Mouse (Mus musculus) CH12.LX (cell line): Measurements from ENCODE around the gene Mtx1. TPM values are rescaled to one million over a fixed set of nuclear protein-coding genes. Genes with fewer than 3 reads are reported as not detected.

ENCODE experiments used
- DNase-seq: peaks from one replicate; pipeline ENCODE4 v3.0.0-alpha.2; 2013; ENCODE audit errors: extremely low read depth
- H3K27ac ChIP-seq: 2 replicates; pipeline ENCODE4 v1.5.1; 2012; ENCODE audit warnings: low read depth, mild to moderate bottlenecking, control low read depth, moderate library complexity; ENCODE audit not compliant: insufficient read depth
- H3K27me3 ChIP-seq: replicated peaks from 2 replicates; pipeline ENCODE3; 2012; ENCODE audit warnings: inconsistent platforms
- H3K36me3 ChIP-seq, 2 experiments: replicated peaks in 1 of 2; 2 replicates each; pipeline versions ENCODE3 to v1.6.1; 2012; ENCODE audit warnings: inconsistent platforms in 1 of 2, low read length in 1 of 2, mild to moderate bottlenecking in 1 of 2, mixed read lengths in 1 of 2, moderate library complexity in 1 of 2; ENCODE audit not compliant: control insufficient read depth in 1 of 2, insufficient read depth in 1 of 2
- H3K4me1 ChIP-seq, 2 experiments: 2 replicates each; pipeline ENCODE4 v1.6.1; 2012; ENCODE audit warnings: inconsistent platforms in 1 of 2, moderate library complexity in 1 of 2; ENCODE audit not compliant: insufficient read depth in 2 of 2, control insufficient read depth in 1 of 2
- H3K4me2 ChIP-seq: 2 replicates; pipeline ENCODE4 v1.6.1; 2012; ENCODE audit warnings: low read depth, mild to moderate bottlenecking, control low read depth; ENCODE audit not compliant: poor library complexity, insufficient read depth, severe bottlenecking
- H3K4me3 ChIP-seq, 3 experiments: fragments of 150-350 bp in 1 of 3; sonication (generic) in 1 of 3; replicated peaks in 1 of 3; 2 replicates each; pipeline versions ENCODE3 to v1.5.1; 2011 to 2012; ENCODE audit warnings: low read depth in 2 of 3, low read length in 2 of 3, mild to moderate bottlenecking in 2 of 3, moderate library complexity in 2 of 3, control low read depth in 1 of 3, improper control_type of control experiment in 1 of 3, inconsistent platforms in 1 of 3, mixed read lengths in 1 of 3; ENCODE audit not compliant: poor library complexity in 1 of 3
- H3K79me2 ChIP-seq: replicated peaks from 2 replicates; pipeline ENCODE4 v1.6.1; 2012; ENCODE audit warnings: mild to moderate bottlenecking, moderate library complexity; ENCODE audit not compliant: control insufficient read depth, poor library complexity, insufficient read depth, severe bottlenecking; ENCODE audit errors: extremely low read depth
- H3K9ac ChIP-seq: 2 replicates; pipeline ENCODE4 v1.6.1; 2012; ENCODE audit warnings: low read depth, mild to moderate bottlenecking, control low read depth, moderate library complexity; ENCODE audit not compliant: insufficient read depth
- H3K9me3 ChIP-seq: replicated peaks from 2 replicates; pipeline ENCODE3; 2012; ENCODE audit warnings: low read length, inconsistent platforms, mixed read lengths
- BHLHE40 ChIP-seq: IDR thresholded peaks from 2 replicates; pipeline ENCODE4 v1.6.1; 2011; ENCODE audit warnings: mild to moderate bottlenecking, low read depth, low read length, improper control_type of control experiment
- CHD2 ChIP-seq: IDR thresholded peaks from 2 replicates; pipeline ENCODE4 v1.6.1; 2011; ENCODE audit warnings: low read length, improper control_type of control experiment
- CTCF ChIP-seq, 2 experiments: IDR thresholded peaks in 1 of 2; conservative IDR thresholded peaks in 1 of 2; 2 replicates each; pipeline ENCODE4 v1.5.1; 2011 to 2012; ENCODE audit warnings: low read depth in 2 of 2, low read length in 2 of 2, improper control_type of control experiment in 1 of 2, inconsistent platforms in 1 of 2, mild to moderate bottlenecking in 1 of 2, moderate library complexity in 1 of 2
- ELF1 ChIP-seq: IDR thresholded peaks from 2 replicates; pipeline ENCODE4 v1.6.1; 2014; ENCODE audit warnings: low read depth, mild to moderate bottlenecking, inconsistent platforms, low read length, improper control_type of control experiment
- GABPA ChIP-seq: IDR thresholded peaks from 2 replicates; pipeline ENCODE4 v1.6.1; 2012; ENCODE audit warnings: low read depth, low read length, improper control_type of control experiment, inconsistent platforms; ENCODE audit not compliant: insufficient replicate concordance
- IRF4 ChIP-seq: IDR thresholded peaks from 2 replicates; pipeline ENCODE4 v1.6.1; 2014; ENCODE audit warnings: low read depth, mild to moderate bottlenecking, inconsistent platforms, low read length, improper control_type of control experiment
- JUND ChIP-seq: conservative IDR thresholded peaks from 2 replicates; pipeline ENCODE4 v1.6.1; 2011; ENCODE audit warnings: low read depth, low read length, improper control_type of control experiment
- KAT2A ChIP-seq: IDR thresholded peaks from 2 replicates; pipeline ENCODE4 v1.6.1; 2012; ENCODE audit warnings: low read length, improper control_type of control experiment, inconsistent platforms; ENCODE audit not compliant: insufficient replicate concordance
- MAFK ChIP-seq: IDR thresholded peaks from 2 replicates; pipeline ENCODE4 v1.6.1; 2011; ENCODE audit warnings: low read length, improper control_type of control experiment; ENCODE audit not compliant: insufficient replicate concordance
- MAX ChIP-seq: IDR thresholded peaks from 2 replicates; pipeline ENCODE4 v1.6.1; 2011; ENCODE audit warnings: low read length, improper control_type of control experiment
- MAZ ChIP-seq: IDR thresholded peaks from 2 replicates; pipeline ENCODE4 v1.6.1; 2012; ENCODE audit warnings: low read depth, mild to moderate bottlenecking, inconsistent platforms, low read length, improper control_type of control experiment, moderate library complexity
- MEF2A ChIP-seq: IDR thresholded peaks from 2 replicates; pipeline ENCODE4 v1.6.1; 2014; ENCODE audit warnings: low read depth, mild to moderate bottlenecking, inconsistent platforms, low read length, improper control_type of control experiment, borderline replicate concordance
- MXI1 ChIP-seq: IDR thresholded peaks from 2 replicates; pipeline ENCODE4 v1.6.1; 2011; ENCODE audit warnings: mild to moderate bottlenecking, low read depth, low read length, improper control_type of control experiment
- MYC ChIP-seq: IDR thresholded peaks from 2 replicates; pipeline ENCODE4 v1.6.1; 2011; ENCODE audit warnings: low read depth, mild to moderate bottlenecking, improper control_type of control experiment, low read length
- NELFE ChIP-seq: IDR thresholded peaks from 2 replicates; pipeline ENCODE4 v1.6.1; 2011; ENCODE audit warnings: low read depth, low read length, improper control_type of control experiment
- NRF1 ChIP-seq: IDR thresholded peaks from 2 replicates; pipeline ENCODE4 v1.6.1; 2014; ENCODE audit warnings: low read depth, mild to moderate bottlenecking, inconsistent platforms, low read length, improper control_type of control experiment, moderate library complexity
- PAX5 ChIP-seq: IDR thresholded peaks from 2 replicates; pipeline ENCODE4 v1.6.1; 2012; ENCODE audit warnings: low read length, inconsistent platforms, mixed read lengths
- RAD21 ChIP-seq: IDR thresholded peaks from 2 replicates; pipeline ENCODE4 v1.6.1; 2011; ENCODE audit warnings: low read depth, mild to moderate bottlenecking, low read length, improper control_type of control experiment, moderate library complexity
- RCOR1 ChIP-seq: conservative IDR thresholded peaks from 2 replicates; pipeline ENCODE4 v1.6.1; 2012; ENCODE audit warnings: low read depth, mild to moderate bottlenecking, inconsistent platforms, low read length, improper control_type of control experiment
- SMC3 ChIP-seq: IDR thresholded peaks from 2 replicates; pipeline ENCODE4 v1.6.1; 2011; ENCODE audit warnings: low read depth, low read length, improper control_type of control experiment
- TBP ChIP-seq: conservative IDR thresholded peaks from 2 replicates; pipeline ENCODE4 v1.6.1; 2011; ENCODE audit warnings: low read depth, low read length, improper control_type of control experiment
- TCF12 ChIP-seq: IDR thresholded peaks from 2 replicates; pipeline ENCODE4 v1.6.1; 2014; ENCODE audit warnings: low read depth, mild to moderate bottlenecking, inconsistent platforms, low read length, improper control_type of control experiment
- UBTF ChIP-seq: IDR thresholded peaks from 2 replicates; pipeline ENCODE4 v1.6.1; 2012; ENCODE audit warnings: low read depth, mild to moderate bottlenecking, inconsistent platforms, low read length, improper control_type of control experiment, moderate library complexity
- ZMIZ1 ChIP-seq: IDR thresholded peaks from 2 replicates; pipeline ENCODE4 v1.6.1; 2012; ENCODE audit warnings: low read depth, mild to moderate bottlenecking, inconsistent platforms, low read length, improper control_type of control experiment
- dilution Hi-C: fragments of 300-500 bp; cut with MboI; formaldehyde crosslinking; loops from 2 replicates; pipeline ENCODE4 v1.14.3; 2020; ENCODE audit warnings: low sequenced_read_pairs; ENCODE audit not compliant: extremely low pct_unique_long_range_greater_than_20kb, extremely low pct_ligation_motif_present
- in situ Hi-C: fragments of 300-500 bp; cut with MboI; formaldehyde crosslinking; loops from 3 replicates; pipeline ENCODE4 v1.14.3; 2019; ENCODE audit warnings: low sequenced_read_pairs, low pct_ligation_motif_present, low pct_unique_long_range_greater_than_20kb, mixed read lengths
- polyA plus RNA-seq: library from polyadenylated mRNA; unstranded; fragments of >175 nt; gene quantifications from 2 replicates; pipeline ENCODE4 v1.2.1, GENCODE M21; 2012; ENCODE audit warnings: low read depth; ENCODE audit not compliant: insufficient read length
- total RNA-seq, 2 experiments: library from RNA; depleted of rRNA; stranded (reverse); fragments of 300-350 nt in 1 of 2; fragments of >200 nt in 1 of 2; gene quantifications; 2 replicates each; pipeline ENCODE4 v1.2.3; 2012 to 2014

The Mtx1 gene
- total and polyA plus RNA-seq, 3 experiments: 162 to 299 (median 205) TPM

DNA sequence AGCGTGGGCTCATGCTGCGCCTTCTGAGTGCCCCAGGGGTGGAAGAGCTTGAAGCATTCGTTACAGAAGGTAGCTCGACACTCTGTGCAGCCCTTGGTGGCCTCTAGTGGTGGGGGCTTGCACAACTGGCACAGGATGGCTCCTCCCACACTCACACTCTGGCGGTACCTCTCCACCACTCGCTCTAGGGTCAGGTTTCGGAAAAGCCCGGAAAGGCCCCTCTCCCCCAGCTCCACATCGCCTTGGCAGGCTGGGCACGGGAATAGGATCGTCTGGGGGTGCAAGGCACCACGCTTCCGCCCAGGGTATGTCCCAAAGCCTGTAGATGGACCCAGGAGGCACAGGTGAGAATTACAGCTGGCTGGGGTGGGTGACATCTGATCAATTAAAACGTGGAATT lies 16.7 kb upstream of the Mtx1 start:
- Histone ChIP-seq H3K9me3 (no peaks in the 10 kb centered on the region), H3K79me2 (peaks cover 17% of the 10 kb centered on the region), H3K27me3 (no peaks in the 10 kb centered on the region), H3K4me2 (no peak overlapping the region), H3K9ac (no peak overlapping the region), H3K4me3 (no peak overlapping the region), H3K4me1 (peaks cover 3 to 50% of the 10 kb centered on the region in 2 experiments; a peak in 2 of 4 replicates), H3K36me3 (peaks cover 14 to 38% of the 10 kb centered on the region in 2 experiments), H3K27ac (no peak overlapping the region)
- TF ChIP-seq RAD21 (peak; percentile 36), ZMIZ1 (no peak), CTCF (conservative IDR thresholded peaks at IDR 0.05 in 1 of 2, IDR thresholded peaks at IDR 0.05 in 1 of 2; ENCODE audit: low read depth in 2 of 2, low read length in 2 of 2) (peak; percentile 15 to 62; a peak in 2 of 4 replicates)
- DNase-seq: peak; percentile 57
- dilution Hi-C loops (no loop called here), in situ Hi-C loops (loop anchor here (5.0 kb wide), 1 partner anchor 36 kb away; no protein-coding TSS in a partner anchor)

DNA sequence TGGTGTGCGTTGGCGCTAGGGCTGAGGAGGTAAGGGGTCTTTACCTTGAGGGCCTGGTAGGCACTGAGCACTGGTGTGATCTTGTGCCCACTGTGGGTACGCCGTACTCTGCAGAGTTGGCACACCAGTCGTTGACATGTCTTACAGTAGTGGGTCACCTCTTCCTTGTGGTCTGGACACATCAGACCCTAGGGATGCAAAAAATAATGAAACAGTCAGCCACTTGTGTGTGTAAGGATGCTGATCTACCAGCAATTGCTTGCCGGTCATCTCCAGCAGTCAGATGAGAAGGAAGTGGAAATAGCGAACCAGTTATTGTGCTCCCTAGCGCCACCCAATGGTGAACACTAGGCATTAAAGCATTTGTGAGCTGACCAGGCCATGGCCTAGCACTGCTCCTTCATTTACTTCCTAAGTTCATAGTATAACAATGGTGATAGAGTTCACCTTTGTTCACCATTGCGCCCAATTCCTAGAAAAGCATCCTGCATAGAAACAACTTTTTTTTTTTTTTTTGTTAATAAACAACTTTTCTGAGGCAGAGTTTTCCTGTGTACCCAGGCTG lies 15.5 kb upstream of the Mtx1 start:
- no peak for TF ChIP-seq KAT2A
- TF ChIP-seq RCOR1: no peak
- TF ChIP-seq ELF1: peak; percentile 47; the same call in 1 of the 2 replicates
- TF ChIP-seq RAD21: peak; percentile 40
- TF ChIP-seq MYC: no peak
- TF ChIP-seq CTCF (conservative IDR thresholded peaks at IDR 0.05 in 1 of 2, IDR thresholded peaks at IDR 0.05 in 1 of 2; ENCODE audit: low read depth in 2 of 2, low read length in 2 of 2): peak; percentile 79 to 88
- no peak for TF ChIP-seq MAZ
- TF ChIP-seq SMC3: peak; percentile 56
- Histone ChIP-seq H3K4me1 (peaks cover 3 to 38% of the 10 kb centered on the region in 2 experiments; a peak in 2 of 4 replicates), H3K79me2 (peaks cover 9% of the 10 kb centered on the region), H3K9me3 (no peaks in the 10 kb centered on the region), H3K4me3 (no peak overlapping the region), H3K9ac (no peak overlapping the region), H3K27ac (no peak overlapping the region), H3K4me2 (no peak overlapping the region), H3K27me3 (no peaks in the 10 kb centered on the region), H3K36me3 (peaks cover 22 to 39% of the 10 kb centered on the region in 2 experiments)
- in situ Hi-C loops: loop anchor here (5.0 kb wide), 1 partner anchor 35 kb away; no protein-coding TSS in a partner anchor
- dilution Hi-C loops: no loop called here
- DNase-seq: peak; percentile 81

DNA sequence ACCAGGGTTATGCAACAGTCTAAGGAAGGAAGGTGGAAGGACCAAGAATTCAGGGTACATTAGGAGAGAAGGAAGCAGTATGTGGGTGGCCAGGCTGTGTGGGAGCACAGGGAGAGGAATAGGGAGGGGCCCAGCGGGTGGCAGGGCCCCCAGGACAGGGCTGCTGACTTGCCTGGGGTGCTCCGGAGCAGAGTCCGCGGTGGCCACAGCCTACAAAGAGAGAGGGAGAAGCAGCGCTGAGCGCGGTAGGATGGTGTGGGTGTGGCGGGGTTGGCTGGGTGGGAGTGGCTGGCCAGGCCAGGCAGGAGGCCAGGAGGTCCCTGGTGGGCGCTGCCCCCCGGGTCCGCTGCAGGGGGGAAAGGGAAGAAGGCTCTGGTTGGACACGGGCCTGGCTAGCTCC lies 11.6 kb upstream of the Mtx1 start:
- dilution Hi-C loops (no loop called here), in situ Hi-C loops (no loop called here)
- no peak overlapping the region for H3K9ac ChIP-seq
- peaks cover 39 to 65% of the 10 kb centered on the region in 2 experiments for H3K36me3 ChIP-seq
- H3K4me1 ChIP-seq: peaks cover 8 to 19% of the 10 kb centered on the region in 2 experiments
- H3K79me2 ChIP-seq: no peaks in the 10 kb centered on the region
- TF ChIP-seq NELFE (no peak), TCF12 (no peak), MAX (no peak), JUND (no peak), GABPA (no peak), RCOR1 (no peak), MXI1 (no peak), UBTF (no peak), ELF1 (no peak), BHLHE40 (no peak), MAZ (no peak), TBP (no peak), MEF2A (no peak), IRF4 (no peak), PAX5 (no peak), NRF1 (no peak), CHD2 (no peak), RAD21 (no peak), MAFK (no peak)
- H3K27ac ChIP-seq: no peak overlapping the region
- no peak overlapping the region for H3K4me3 ChIP-seq
- H3K9me3 ChIP-seq: no peaks in the 10 kb centered on the region
- DNase-seq: no peak
- H3K4me2 ChIP-seq: no peak overlapping the region
- no peaks in the 10 kb centered on the region for H3K27me3 ChIP-seq
